Mouse (Mus musculus): ENCODE data around the gene Tmem234.

DNA sequence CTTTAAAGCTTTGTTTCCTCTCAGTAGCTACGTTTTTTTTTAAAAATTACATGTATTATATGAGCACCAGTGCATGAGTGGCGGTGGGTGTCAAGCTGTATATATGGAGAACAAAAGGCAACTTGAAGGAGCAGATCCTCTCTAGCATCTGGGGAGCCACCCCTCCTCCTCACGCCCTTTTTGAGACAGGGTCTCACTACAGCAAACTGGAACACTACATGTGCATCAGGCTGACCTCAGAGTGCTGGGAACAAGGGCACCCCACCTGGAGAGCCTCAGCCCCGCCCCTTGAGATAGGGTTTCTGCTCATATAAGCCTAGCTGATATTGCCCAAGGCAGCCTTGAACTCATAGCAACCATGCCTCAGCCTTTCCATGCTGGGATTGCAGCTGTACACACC, 25.0 kb downstream of the Tmem234 start:
- TF ChIP-seq EP300 (IDR thresholded peaks at IDR 0.05; ENCODE audit: low read depth) (no peak), CTCF (IDR thresholded peaks at IDR 0.05; ENCODE audit: low read depth) (no peak)

Data from liver, embryonic 14.5 days (tissue).